Mouse (Mus musculus) spleen, adult 12 weeks (tissue): ENCODE measurements around the gene Fbxw15.
"Not testable (repeated sequence)": the region's sequence is repeated elsewhere in the genome, so short reads cannot be mapped to it uniquely, and the experiment has no call there.

Experiments used
- DNase-seq: peaks from one replicate; pipeline ENCODE4 v3.0.0; 2022; ENCODE audit warnings: low spot score

The Fbxw15 gene

DNA sequence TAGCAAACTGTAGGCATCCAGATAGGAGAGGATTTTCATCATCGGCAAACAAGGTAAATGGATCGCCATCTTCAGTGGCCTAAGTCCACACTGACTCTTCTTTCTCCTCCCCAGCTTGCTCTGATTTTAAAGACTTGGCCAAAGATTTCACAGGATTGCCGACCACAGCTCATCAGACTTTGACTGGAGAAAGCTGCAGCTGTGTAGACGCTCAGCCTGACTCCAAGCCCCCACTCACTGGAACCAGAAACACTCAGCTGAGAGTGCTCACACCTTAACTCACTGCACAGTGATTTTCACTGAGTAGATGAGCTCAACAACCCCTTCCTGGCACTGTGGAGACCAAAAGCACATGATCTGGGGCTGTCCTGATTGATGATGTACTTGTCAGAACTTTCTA is at the start of gene Fbxw15:
Gene Fbxw15 (minus strand): TSS at position 101 of the 400 bp plus-strand sequence.
- not testable (repeated sequence) for DNase-seq

DNA sequence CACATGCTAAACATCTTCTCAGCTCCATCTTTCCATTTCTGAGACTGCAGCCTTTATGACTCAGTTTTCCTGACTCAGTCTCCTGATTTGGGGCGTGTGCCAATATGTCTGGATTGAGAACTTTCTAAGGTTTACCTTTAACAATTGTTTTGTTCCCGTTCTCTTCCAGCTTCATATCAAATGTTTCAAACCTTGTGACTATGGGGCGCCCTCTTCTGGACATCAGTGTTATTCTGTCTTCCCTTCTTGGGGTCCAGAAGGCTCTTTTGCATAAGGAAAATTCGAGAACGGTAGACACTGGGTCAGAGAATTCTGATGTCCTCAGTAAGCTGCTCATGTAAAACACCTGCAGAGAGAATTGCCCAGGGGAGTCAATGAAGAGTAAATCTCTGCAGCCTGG is 38.8 kb upstream of the Fbxw15 start:
- DNase-seq: not testable (repeated sequence)

DNA sequence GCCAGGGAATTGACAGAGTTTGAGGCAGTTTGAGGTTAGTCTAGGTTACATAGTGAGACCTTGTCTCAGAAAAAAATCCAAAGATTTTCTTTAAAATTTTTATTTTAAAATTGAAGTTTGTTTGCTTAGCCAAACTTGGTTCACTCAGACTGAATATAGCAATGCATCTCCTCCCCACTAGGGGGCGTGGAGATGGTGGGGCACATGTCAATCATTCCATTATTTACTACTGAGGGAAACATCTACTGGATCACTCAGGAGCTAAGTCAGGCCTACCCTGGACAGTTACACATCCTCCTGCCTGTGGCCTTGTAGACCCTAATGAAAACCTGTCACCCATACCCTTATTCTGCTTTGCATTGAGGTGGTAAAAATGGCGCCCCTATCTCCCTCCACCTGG is 34.1 kb upstream of the Fbxw15 start:
- DNase-seq: not testable (repeated sequence)

DNA sequence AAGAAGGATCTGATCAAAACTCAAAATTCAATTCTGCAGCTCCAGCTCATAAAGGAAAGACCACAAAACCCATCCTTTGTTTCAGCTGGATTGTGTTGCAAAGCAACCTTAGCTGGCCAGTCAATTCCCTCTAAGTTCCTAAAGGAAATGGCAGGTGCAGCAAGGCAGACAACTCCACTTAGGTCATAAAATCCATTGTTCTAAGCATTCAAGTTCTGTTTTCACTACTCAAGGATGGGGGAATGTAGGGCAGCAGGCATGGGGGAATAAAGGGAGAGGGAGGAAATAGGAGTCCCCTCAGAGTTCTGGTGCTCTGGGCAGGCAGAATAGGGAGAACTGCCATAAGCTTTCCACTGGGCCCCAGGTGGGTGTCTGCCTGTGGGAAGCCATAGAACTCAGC is 29.2 kb upstream of the Fbxw15 start:
- DNase-seq: no peak

DNA sequence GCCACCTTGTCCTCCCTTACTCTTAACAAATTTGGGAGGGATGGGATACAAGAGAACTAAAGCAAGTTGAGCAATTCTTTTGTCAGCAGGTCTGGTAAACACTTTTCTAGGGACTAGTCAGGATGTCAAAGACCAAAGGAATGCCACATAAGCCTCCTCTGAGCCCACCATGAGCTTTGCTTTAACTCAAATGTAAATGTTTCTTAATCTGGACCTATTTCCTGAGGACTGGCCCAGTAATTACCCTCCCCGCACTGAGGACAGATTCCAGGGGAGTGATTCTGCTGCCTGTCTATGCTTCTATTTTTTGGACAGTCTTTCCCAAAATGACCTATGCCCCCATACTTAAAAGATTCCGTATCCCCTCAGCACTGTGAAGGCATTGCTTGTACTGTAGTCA is 26.8 kb upstream of the Fbxw15 start:
- DNase-seq: no peak

DNA sequence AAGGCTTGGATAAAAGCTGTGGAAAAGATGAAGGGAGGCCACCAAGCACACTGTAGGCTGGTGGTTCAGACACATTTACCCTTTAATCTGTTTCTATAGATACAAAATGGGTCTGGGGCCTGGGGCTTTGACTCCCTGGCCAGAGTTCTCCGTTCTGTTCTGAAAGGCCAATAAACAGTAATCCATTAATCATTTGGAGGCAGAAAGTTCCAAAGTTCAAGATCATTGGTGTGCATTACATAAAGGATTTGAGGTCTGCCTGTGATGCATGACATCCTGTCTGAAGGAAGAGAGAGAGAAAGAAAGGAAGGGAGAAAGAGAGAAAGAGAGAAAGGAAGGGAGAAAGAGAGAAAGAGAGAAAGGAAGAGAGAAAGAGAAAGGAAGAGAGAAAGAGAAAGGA is 2.5 kb downstream of the Fbxw15 start:
- no peak for DNase-seq

DNA sequence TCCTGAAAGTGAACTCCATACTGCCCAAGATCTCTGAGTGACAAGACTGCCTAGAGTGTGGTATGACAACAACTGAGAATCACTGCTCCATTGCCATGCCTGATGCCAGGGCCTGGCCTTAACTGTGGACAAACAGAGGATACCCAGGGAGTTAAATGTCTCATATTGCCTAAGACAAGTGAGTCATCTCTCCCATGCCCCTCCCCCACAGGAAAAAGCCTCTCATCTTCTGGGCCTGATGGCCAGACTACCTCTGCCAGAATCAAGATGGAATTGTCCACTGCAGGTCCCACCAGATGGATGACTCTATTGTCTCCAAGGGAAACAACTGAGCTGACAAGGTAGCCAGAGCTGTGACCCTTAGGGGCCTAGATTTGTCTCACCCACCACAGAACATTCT is 6.0 kb downstream of the Fbxw15 start:
- DNase-seq: not testable (repeated sequence)

DNA sequence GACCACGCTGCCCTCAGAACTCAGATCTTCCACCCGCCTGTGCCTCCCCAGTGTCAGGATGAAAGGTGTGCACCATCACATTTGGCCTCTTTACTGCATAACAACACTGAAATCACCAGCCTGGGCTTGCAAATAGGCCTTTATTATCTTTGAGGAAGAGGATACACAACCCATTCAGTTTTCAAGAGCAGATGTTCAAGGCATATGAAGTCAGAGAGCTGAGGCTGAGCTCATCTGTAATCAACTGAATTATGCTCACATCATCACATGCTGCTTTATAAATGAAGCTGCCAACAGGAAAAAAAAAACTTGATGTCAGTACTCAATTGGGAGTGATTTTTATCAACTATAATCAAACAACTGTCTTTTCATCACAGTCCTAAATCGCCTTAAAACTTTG is 15.6 kb downstream of the Fbxw15 start:
- no peak for DNase-seq

DNA sequence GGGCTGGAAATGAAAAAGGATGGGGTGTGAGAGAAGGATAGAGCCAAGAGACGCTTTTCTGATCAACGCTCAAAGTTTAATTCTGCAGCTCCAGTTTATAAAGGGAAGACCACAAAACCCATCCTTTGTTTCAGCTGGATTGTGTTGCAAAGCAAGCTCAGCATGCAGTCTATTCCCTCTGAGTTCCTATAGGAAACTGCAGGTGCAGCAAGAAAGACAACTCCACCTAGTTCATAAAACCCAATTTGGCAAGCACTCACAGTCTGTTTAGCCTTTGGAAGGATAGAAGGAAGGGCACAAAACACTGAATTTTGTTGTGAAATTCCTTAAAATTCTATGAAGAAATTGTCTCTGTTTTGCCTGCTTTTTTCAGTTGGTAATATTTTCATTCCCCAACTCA is 18.4 kb downstream of the Fbxw15 start:
- not testable (repeated sequence) for DNase-seq

DNA sequence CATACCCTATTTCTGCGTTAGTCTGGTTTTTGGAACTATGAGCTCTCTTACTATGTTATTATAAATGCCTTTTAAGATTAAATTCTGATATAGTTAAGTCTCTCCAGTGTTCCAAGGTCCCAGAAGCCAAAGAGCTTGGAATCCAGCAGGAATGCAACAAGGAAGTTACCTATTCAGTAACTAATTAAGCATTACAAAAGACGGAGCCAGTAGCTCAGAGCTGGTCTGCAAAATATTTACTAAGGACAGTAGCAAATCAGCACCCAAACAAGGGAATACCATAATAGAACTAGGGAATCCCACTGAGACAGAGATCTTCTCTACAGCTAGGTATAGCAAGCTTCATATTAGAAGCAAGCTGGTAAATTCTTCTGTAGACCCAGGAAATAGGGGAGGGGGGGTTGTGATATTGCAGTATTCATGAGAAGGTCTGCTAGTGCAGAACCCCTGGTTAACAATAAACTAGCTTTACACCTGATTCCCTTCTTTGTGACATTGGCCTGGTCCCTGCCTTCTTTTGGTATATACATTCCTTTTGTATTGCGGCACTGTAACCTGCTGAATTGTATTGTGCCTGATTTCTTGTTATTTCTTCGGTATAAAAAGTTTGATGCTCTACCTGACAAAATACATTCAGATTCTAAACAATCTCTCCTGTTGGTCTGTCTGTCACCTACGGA is 44.5 kb downstream of the Fbxw15 start:
- no peak for DNase-seq
